Mouse (Mus musculus) kidney, postnatal 4 days (tissue): ENCODE data around the gene Psme3.
A peak's percentile ranks its signal among the peaks of the same experiment; 100 is the strongest.

ENCODE experiments used
- DNase-seq, 2 experiments: peaks; one replicate each; pipeline ENCODE4 v3.0.0; 2021; ENCODE audit warnings: mixed read lengths in 2 of 2

Gene Psme3

GRCm38 (mm10) chr11:101315665-101316500 lies at the start of gene Psme3:
Gene Psme3 (plus strand): TSS chr11:101316213.
- DNase-seq, result peak; percentile 95 to 96

- peak; percentile 59 to 68 for DNase-seq
Observed at GRCm38 (mm10) chr11:101269577-101270116, 46.4 kb upstream of the Psme3 start.

GRCm38 (mm10) chr11:101272446-101272845 lies 43.6 kb upstream of the Psme3 start:
- DNase-seq, result no peak

- DNase-seq, result no peak
Observed at GRCm38 (mm10) chr11:101275309-101275708, 40.7 kb upstream of the Psme3 start.

GRCm38 (mm10) chr11:101276319-101277070 lies 39.5 kb upstream of the Psme3 start:
- DNase-seq, result peak; percentile 34 to 50

GRCm38 (mm10) chr11:101277381-101278222 lies 38.4 kb upstream of the Psme3 start:
- DNase-seq, result peak; percentile 56 to 72

- peak; percentile 87 to 91 for DNase-seq
Observed at GRCm38 (mm10) chr11:101278223-101279192, 37.5 kb upstream of the Psme3 start, which contains the start of the genes Cntd1 and Coa3. Gene Cntd1 (plus strand): TSS chr11:101279012. Gene Coa3 (minus strand): TSS chr11:101279114.

- peak in 1 of 2 experiments; percentile 20 for DNase-seq
Observed at GRCm38 (mm10) chr11:101279193-101279569, 36.8 kb upstream of the Psme3 start.

GRCm38 (mm10) chr11:101280837-101281236 lies 35.2 kb upstream of the Psme3 start:
- DNase-seq, result peak in 1 of 2 experiments; percentile 12

GRCm38 (mm10) chr11:101282896-101283295 lies 33.1 kb upstream of the Psme3 start:
- DNase-seq, result no peak

- peak in 1 of 2 experiments; percentile 10 for DNase-seq
Observed at GRCm38 (mm10) chr11:101283805-101284204, 32.2 kb upstream of the Psme3 start.

GRCm38 (mm10) chr11:101287306-101287705 lies 28.7 kb upstream of the Psme3 start:
- no peak for DNase-seq

- no peak for DNase-seq
Observed at GRCm38 (mm10) chr11:101291231-101291630, 24.8 kb upstream of the Psme3 start.

GRCm38 (mm10) chr11:101295191-101295590 lies 20.8 kb upstream of the Psme3 start:
- no peak for DNase-seq

GRCm38 (mm10) chr11:101300881-101301280 lies 15.1 kb upstream of the Psme3 start:
- DNase-seq, result peak in 1 of 2 experiments; percentile 25

GRCm38 (mm10) chr11:101301299-101302003 lies 14.6 kb upstream of the Psme3 start:
- DNase-seq, result peak in 1 of 2 experiments; percentile 26

GRCm38 (mm10) chr11:101302004-101302798 lies 13.8 kb upstream of the Psme3 start, which contains the start of gene Becn1:
Gene Becn1 (minus strand): TSS chr11:101302286.
- peak; percentile 99 to 100 for DNase-seq

- no peak for DNase-seq
Observed at GRCm38 (mm10) chr11:101307744-101308143, 8.3 kb upstream of the Psme3 start.

GRCm38 (mm10) chr11:101311083-101311482 lies 4.9 kb upstream of the Psme3 start:
- DNase-seq, result no peak
